Mouse (Mus musculus): Measurements from ENCODE around the gene Acnat1. TPM values are rescaled to one million over a fixed set of nuclear protein-coding genes. Genes with fewer than 3 reads are reported as not detected.
"Not testable (repeated sequence)": the region's sequence is repeated elsewhere in the genome, so short reads cannot be mapped to it uniquely, and the experiment has no call there.

Acnat1 gene
- total RNA-seq, 4 experiments from 2014 or later: not detected

DNA sequence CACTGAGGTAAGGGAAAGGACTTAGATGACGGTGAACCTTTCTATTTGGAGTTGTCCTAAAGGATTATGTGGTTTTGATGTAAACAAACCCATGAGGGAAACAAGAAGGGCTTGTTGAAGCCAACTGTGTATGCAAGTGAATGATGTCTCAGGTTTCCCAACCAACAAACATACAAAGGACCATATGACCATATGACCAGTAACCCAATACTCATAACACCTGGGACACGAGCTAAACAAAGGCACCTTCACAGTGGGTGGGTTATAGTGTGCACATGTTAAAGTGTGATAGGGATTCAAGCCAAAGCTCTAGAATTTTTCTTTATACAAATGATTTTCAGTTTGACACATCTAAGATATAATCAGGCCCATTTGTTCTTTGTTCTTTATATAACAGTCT, 17.5 kb downstream of the Acnat1 start:
- no peak for DNase-seq (ENCODE audit: low spot score in 2 of 2)

DNA sequence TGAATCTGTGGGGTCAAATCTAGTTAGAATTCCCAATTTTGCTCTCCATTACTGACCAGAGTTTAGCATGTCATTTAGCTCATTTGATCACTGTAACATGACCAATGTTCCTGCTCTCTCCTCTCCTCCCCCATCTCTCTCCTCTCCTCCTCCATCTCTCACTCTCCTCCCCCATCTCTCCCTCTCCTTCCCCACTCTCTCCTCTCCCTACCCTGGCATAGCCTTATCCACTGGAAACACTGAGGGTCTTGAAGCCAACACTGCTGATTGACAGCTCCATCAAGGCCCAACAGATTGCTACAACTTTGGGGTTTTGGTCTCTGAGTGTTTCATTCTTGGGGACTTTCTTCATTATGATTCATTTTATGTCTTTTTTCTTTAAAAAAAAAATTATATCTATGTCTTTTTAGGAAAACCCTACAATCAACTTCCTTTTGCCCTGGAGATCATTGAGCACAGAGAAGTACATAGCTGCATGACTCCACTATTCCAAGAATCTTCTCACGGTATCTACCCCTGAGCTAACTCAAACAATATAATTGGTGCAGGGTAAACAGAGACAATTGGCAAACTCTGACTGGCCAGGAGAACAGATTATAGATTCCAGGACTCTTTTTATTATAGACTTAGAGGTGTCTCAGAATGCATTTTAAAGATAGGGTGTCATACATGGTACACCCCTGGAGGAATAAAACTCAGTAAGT, 21.7 kb downstream of the Acnat1 start:
- no peak for DNase-seq (ENCODE audit: low spot score in 2 of 2)

DNA sequence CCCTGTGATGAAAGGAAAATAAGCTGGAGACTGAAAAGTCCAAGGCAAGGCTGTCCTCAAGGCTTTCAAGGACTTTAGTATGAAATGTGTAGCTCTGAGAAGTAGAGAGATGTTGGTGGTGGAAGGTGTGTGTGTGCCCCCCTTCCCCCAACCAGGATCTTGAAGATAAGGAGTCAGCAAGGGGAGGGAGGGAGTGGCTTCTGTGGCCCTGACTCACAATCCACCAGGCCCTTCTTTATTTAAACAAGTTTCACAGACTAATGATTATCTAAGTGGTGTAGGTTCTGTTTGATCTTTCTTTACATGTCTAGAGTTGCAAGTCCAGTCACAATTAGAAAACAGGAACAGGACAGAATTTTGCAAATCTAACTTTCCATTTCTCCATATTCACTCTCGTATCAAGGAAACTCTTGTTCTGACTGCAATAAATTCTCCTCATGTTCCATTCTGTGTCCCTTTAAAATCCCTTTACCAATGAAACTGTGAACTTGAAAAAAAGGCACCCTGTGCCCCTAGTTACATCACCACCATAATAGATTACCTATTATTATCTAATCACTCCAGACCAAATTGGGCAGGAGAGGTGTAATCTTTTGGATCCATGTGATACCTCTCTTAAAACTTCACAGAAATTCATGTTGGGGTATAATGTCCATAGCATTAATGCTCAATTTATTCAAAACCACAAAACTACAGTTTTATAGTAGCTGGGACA, 22.4 kb downstream of the Acnat1 start:
- DNase-seq (ENCODE audit: low spot score in 2 of 2): not testable (repeated sequence)

DNA sequence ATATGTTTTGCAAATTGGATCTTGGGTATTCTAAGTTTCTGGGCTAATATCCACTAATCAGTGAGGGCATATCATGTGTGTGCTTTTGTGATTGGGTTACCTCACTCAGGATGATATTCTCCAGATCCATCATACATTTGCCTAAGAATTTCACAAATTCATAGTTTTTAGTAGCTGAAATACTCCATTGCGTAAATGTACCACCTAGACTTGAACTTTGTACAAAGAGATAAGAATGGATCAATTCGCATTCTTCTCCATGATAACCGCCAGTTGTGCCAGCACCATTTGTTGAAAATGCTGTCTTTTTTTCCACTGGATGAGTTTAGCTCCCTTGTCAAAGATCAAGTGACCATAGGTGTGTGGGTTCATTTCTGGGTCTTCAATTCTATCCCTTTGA, 36.7 kb downstream of the Acnat1 start:
- DNase-seq (ENCODE audit: low spot score in 2 of 2): not testable (repeated sequence)

DNA sequence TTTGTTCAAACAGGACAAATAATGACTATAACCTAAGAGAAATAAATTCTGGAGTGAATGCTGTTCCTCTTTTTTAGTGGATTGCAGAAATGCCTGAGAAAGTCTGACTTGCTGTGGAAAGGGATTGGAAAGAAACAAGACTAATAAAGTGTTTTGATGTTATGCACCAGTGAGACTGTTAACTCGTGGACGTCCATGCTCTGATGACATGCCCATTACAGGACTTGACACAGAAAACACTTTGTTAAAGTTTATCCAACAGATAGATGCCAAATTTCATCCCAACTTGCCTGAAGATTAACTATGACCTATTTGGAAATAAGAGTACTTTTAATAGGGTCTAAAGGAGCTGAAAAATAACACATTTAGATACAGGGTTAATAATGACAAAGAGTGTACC, 63.6 kb downstream of the Acnat1 start:
- not testable (repeated sequence) for DNase-seq (ENCODE audit: low spot score in 2 of 2)

DNA sequence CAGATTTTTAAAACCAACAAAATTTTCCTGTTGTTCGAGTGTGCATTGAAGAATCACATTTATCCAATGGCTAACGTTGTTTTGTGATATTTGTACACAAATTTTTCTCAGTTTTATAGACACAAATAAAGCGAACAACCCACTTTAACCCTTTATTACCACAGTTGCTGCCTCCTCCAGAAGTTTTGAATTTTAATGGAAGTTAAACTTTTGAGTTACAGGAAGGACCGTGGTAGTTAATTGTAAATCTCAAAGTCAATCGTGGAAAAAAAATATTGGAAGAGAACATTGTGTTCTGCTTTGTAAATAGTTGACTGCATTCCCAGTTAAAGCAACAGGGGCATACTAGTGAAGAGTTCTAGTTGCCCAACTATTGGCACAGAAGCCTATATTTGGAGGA, 65.8 kb downstream of the Acnat1 start, which contains the start of gene Acnat2:
Gene Acnat2 (minus strand): TSS at position 195 of the 400 bp plus-strand sequence.
- not testable (repeated sequence) for DNase-seq (ENCODE audit: low spot score in 2 of 2)

Other genes starting within 250 kb of the Acnat1 start
- gene Acnat2, start 65.8 kb downstream of the Acnat1 start, total RNA-seq (2022): not detected
- gene Baat, start 32.6 kb upstream of the Acnat1 start, total RNA-seq (2022): under 1 TPM in 1 of 4 experiments, not detected in 3; 0.24 TPM
- gene Mrpl50, start 47.2 kb upstream of the Acnat1 start, total RNA-seq (2022): 10 to 100 TPM; 27.9 to 31.9 (median 31.3) TPM
- 1 to 10 TPM; 2.8 to 4.0 (median 3.2) TPM for gene Zfp189, start 47.3 kb upstream of the Acnat1 start, total RNA-seq (2022)
- gene Aldob, start 75.6 kb upstream of the Acnat1 start, total RNA-seq (2022): 1 to 10 TPM in 1 of 4 experiments, not detected in 3; 1.4 TPM
- 10 to 100 TPM; 27.0 to 35.1 (median 31.5) TPM for gene Tmem246, start 124.0 kb upstream of the Acnat1 start, total RNA-seq (2022)
- gene Rnf20, start 158.1 kb upstream of the Acnat1 start, total RNA-seq (2022): 10 to 100 TPM; 23.0 to 36.2 (median 30.3) TPM
- not detected for gene Ppp3r2, start 208.1 kb upstream of the Acnat1 start, total RNA-seq (2022)